Mouse (Mus musculus): ENCODE data around the gene Mcrip1.

GRCm38 (mm10) chr11:120538955-120539284 lies 10.6 kb downstream of the Mcrip1 start:
- no peak for TF ChIP-seq CTCF (IDR thresholded peaks at IDR 0.05; ENCODE audit: low read depth)
- no peak for TF ChIP-seq EP300 (IDR thresholded peaks at IDR 0.05; ENCODE audit: low read depth)

Data from liver, embryonic 14.5 days (tissue).